Mouse (Mus musculus): ENCODE data around the gene Akr1c13. TPM values are rescaled to one million over a fixed set of nuclear protein-coding genes. Genes with fewer than 3 reads are reported as not detected.
"Not testable (repeated sequence)": the region's sequence is repeated elsewhere in the genome, so short reads cannot be mapped to it uniquely, and the experiment has no call there.

Gene Akr1c13
- polyA plus RNA-seq, 2 experiments: 17.9 to 36.6 TPM

- H3K9me3 ChIP-seq (ENCODE audit: control insufficient read depth, low read length); DNase-seq (ENCODE audit: low read depth in 3 of 3, low spot score in 3 of 3); H3K4me2 ChIP-seq (ENCODE audit: low read depth); H3K27ac ChIP-seq; H3K27me3 ChIP-seq (ENCODE audit: control insufficient read depth, insufficient read depth, low read length); ATAC-seq (ENCODE audit: insufficient read depth); H3K4me3 ChIP-seq (ENCODE audit: insufficient read depth in 1 of 2, low read depth in 2 of 2, low read length in 2 of 2); H3K4me1 ChIP-seq (replicated peaks; ENCODE audit: control insufficient read depth in 2 of 2, insufficient read depth in 2 of 2, low read length in 1 of 2); H3K36me3 ChIP-seq (replicated peaks; ENCODE audit: control insufficient read depth, insufficient read depth, low read depth); H3K9ac ChIP-seq (replicated peaks): not testable (repeated sequence)
- TF ChIP-seq CTCF (IDR thresholded peaks at IDR 0.05; ENCODE audit: low read depth): peak; percentile 40; the same call in 1 of the 2 replicates
- WGBS (ENCODE audit: insufficient replicate concordance): 65% methylated on average over 7 of the region's 7 CpGs
Observed at GRCm38 (mm10) chr13:4186641-4187411, 4.1 kb upstream of the Akr1c13 start.

- 57% methylated on average over 2 of the region's 2 CpGs for whole genome bisulfite sequencing (ENCODE audit: insufficient replicate concordance)
- TF ChIP-seq CTCF (IDR thresholded peaks at IDR 0.05; ENCODE audit: low read depth) (no peak), EP300 (IDR thresholded peaks at IDR 0.05; ENCODE audit: low read depth) (no peak)
- no peaks in the 10 kb centered on the region for H3K4me1 ChIP-seq (replicated peaks; ENCODE audit: control insufficient read depth in 2 of 2, insufficient read depth in 2 of 2, low read length in 1 of 2)
- H3K4me3 ChIP-seq (ENCODE audit: insufficient read depth in 1 of 2, low read depth in 2 of 2, low read length in 2 of 2): no peak overlapping the region
- DNase-seq (ENCODE audit: low read depth in 3 of 3, low spot score in 3 of 3) (no peak), ATAC-seq (ENCODE audit: insufficient read depth) (no peak)
- no peak overlapping the region for H3K27ac ChIP-seq
- no peaks in the 10 kb centered on the region for H3K9me3 ChIP-seq (ENCODE audit: control insufficient read depth, low read length)
- H3K27me3 ChIP-seq (ENCODE audit: control insufficient read depth, insufficient read depth, low read length): no peaks in the 10 kb centered on the region
- no peak overlapping the region for H3K9ac ChIP-seq (replicated peaks)
- H3K36me3 ChIP-seq (replicated peaks; ENCODE audit: control insufficient read depth, insufficient read depth, low read depth): no peaks in the 10 kb centered on the region
- no peak overlapping the region for H3K4me2 ChIP-seq (ENCODE audit: low read depth)
Observed at GRCm38 (mm10) chr13:4188174-4188573, 2.8 kb upstream of the Akr1c13 start.

GRCm38 (mm10) chr13:4192511-4192910 lies 1.6 kb downstream of the Akr1c13 start:
- Histone ChIP-seq H3K36me3 (replicated peaks; ENCODE audit: control insufficient read depth, insufficient read depth, low read depth) (no peaks in the 10 kb centered on the region), H3K9me3 (ENCODE audit: control insufficient read depth, low read length) (no peaks in the 10 kb centered on the region), H3K27me3 (ENCODE audit: control insufficient read depth, insufficient read depth, low read length) (no peaks in the 10 kb centered on the region), H3K27ac (no peak overlapping the region), H3K4me3 (ENCODE audit: insufficient read depth in 1 of 2, low read depth in 2 of 2, low read length in 2 of 2) (no peak overlapping the region), H3K9ac (replicated peaks) (no peak overlapping the region), H3K4me1 (replicated peaks; ENCODE audit: control insufficient read depth in 2 of 2, insufficient read depth in 2 of 2, low read length in 1 of 2) (no peaks in the 10 kb centered on the region), H3K4me2 (ENCODE audit: low read depth) (peak overlapping the region; percentile 24; the same call in 1 of the 2 replicates)
- ATAC-seq (ENCODE audit: insufficient read depth) (no peak), DNase-seq (ENCODE audit: low read depth in 3 of 3, low spot score in 3 of 3) (no peak)
- no peak for TF ChIP-seq EP300 (IDR thresholded peaks at IDR 0.05; ENCODE audit: low read depth)
- TF ChIP-seq CTCF (IDR thresholded peaks at IDR 0.05; ENCODE audit: low read depth): no peak
- WGBS (ENCODE audit: insufficient replicate concordance): 36% methylated on average over 3 of the region's 3 CpGs

GRCm38 (mm10) chr13:4206147-4206903 lies 15.4 kb downstream of the Akr1c13 start:
- no peak overlapping the region for H3K4me3 ChIP-seq (ENCODE audit: insufficient read depth in 1 of 2, low read depth in 2 of 2, low read length in 2 of 2)
- TF ChIP-seq EP300 (IDR thresholded peaks at IDR 0.05; ENCODE audit: low read depth) (no peak), CTCF (IDR thresholded peaks at IDR 0.05; ENCODE audit: low read depth) (no peak)
- peak in 2 of 3 experiments; percentile 4 to 10 for DNase-seq (ENCODE audit: low read depth in 3 of 3, low spot score in 3 of 3)

More at GRCm38 (mm10) chr13:4206147-4206903, 15.4 kb downstream of the Akr1c13 start:
- WGBS (ENCODE audit: insufficient replicate concordance): 9% methylated on average over 1 of the region's 1 CpGs
- H3K27me3 ChIP-seq (ENCODE audit: control insufficient read depth, insufficient read depth, low read length): no peaks in the 10 kb centered on the region
- no peaks in the 10 kb centered on the region for H3K4me1 ChIP-seq (replicated peaks; ENCODE audit: control insufficient read depth in 2 of 2, insufficient read depth in 2 of 2, low read length in 1 of 2)
- ATAC-seq (ENCODE audit: insufficient read depth): no peak
- no peak overlapping the region for H3K4me2 ChIP-seq (ENCODE audit: low read depth)
- H3K9me3 ChIP-seq (ENCODE audit: control insufficient read depth, low read length): no peaks in the 10 kb centered on the region
- H3K27ac ChIP-seq: no peak overlapping the region
- no peaks in the 10 kb centered on the region for H3K36me3 ChIP-seq (replicated peaks; ENCODE audit: control insufficient read depth, insufficient read depth, low read depth)
- no peak overlapping the region for H3K9ac ChIP-seq (replicated peaks)
